Mouse (Mus musculus) C2C12 (cell line): ENCODE data around the gene Rln1.

Source experiments
- CTCF ChIP-seq: IDR thresholded peaks from one replicate; pipeline ENCODE4 v1.5.1; 2011; ENCODE audit not compliant: control insufficient read depth, insufficient read depth, insufficient read length
- MAX ChIP-seq: IDR thresholded peaks from one replicate; pipeline ENCODE4 v1.6.1; 2011; ENCODE audit warnings: mild to moderate bottlenecking, control low read depth
- MYOD1 ChIP-seq: IDR thresholded peaks from one replicate; pipeline ENCODE4 v1.6.1; 2011; ENCODE audit warnings: low read depth; ENCODE audit not compliant: control insufficient read depth, insufficient read length

GRCm38 (mm10) chr19:29297366-29297765, 37.1 kb downstream of the Rln1 start:
- no peak for TF ChIP-seq CTCF
- TF ChIP-seq MAX = no peak
- no peak for TF ChIP-seq MYOD1
